Mouse (Mus musculus) neural tube, embryonic 15.5 days (tissue): ENCODE measurements at regions not wholly inside any gene's neighbourhood (a gene's known extent, or its start where the extent isn't known, plus 50 kb on each side); places are given as distances from the start of the nearest gene placed in this dataset.
"Not testable (repeated sequence)": the region's sequence is repeated elsewhere in the genome, so short reads cannot be mapped to it uniquely, and the experiment has no call there.

ENCODE experiments used
- ATAC-seq: fragments of 200-750 bp; cut with Nextera tagmentation; 2 replicates; pipeline ENCODE4 v1.8.0; 2017; ENCODE audit warnings: mild to moderate bottlenecking, moderate TSS enrichment, moderate library complexity; ENCODE audit not compliant: low FRiP score
- H3K27ac ChIP-seq: fragments of 300-500 bp; sonication (generic); replicated peaks from 2 replicates; pipeline ENCODE4 v1.5.1; 2015; ENCODE audit warnings: mild to moderate bottlenecking, inconsistent platforms
- H3K27me3 ChIP-seq: fragments of 300-500 bp; sonication (generic); replicated peaks from 2 replicates; pipeline ENCODE4 v1.6.1; 2015; ENCODE audit warnings: inconsistent platforms
- H3K36me3 ChIP-seq: fragments of 300-500 bp; sonication (generic); 2 replicates; pipeline ENCODE4 v1.6.1; 2015; ENCODE audit warnings: inconsistent platforms
- H3K4me1 ChIP-seq: fragments of 300-500 bp; sonication (generic); 2 replicates; pipeline ENCODE4 v1.6.1; 2015; ENCODE audit warnings: inconsistent platforms
- H3K4me2 ChIP-seq: fragments of 300-500 bp; sonication (generic); 2 replicates; pipeline ENCODE4 v1.6.1; 2015; ENCODE audit warnings: inconsistent platforms, mild to moderate bottlenecking, moderate library complexity
- H3K4me3 ChIP-seq: fragments of 300-500 bp; sonication (generic); replicated peaks from 2 replicates; pipeline ENCODE4 v1.5.1; 2015; ENCODE audit warnings: mild to moderate bottlenecking, inconsistent platforms
- H3K9ac ChIP-seq: fragments of 300-500 bp; sonication (generic); replicated peaks from 2 replicates; pipeline ENCODE4 v1.6.1; 2015; ENCODE audit warnings: mild to moderate bottlenecking, inconsistent platforms
- H3K9me3 ChIP-seq: fragments of 300-500 bp; sonication (generic); replicated peaks from 2 replicates; pipeline ENCODE4 v1.6.1; 2016; ENCODE audit warnings: inconsistent platforms
- WGBS: fragments of 180-500 bp; shearing (Covaris S2); methylation state at CpG from one replicate; pipeline ENCODE4 v1.1.7; 2015; ENCODE audit warnings: mixed read lengths; 5-methylcytosine and 5-hydroxymethylcytosine counted together

DNA sequence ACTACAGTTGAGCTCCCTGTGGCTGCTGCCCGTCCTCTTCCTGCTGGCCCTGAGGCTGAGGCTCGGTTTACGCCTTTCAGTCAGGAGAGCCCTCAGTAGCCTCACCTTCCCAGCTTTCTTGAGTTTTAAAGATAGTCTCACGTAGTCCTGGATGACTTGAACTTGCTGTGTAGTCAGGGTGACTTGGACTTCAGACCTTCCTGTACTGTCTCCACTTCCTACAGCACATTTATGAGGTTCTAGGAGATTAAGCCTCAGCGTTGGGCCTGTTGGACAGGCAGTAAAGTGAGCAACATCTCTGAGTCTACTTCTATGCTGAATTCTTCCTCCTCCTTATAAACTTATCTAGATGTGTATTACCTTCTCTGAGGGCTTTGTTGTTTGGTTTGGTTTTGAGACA is 546.2 kb downstream of the Zfp704 start:
- H3K36me3 ChIP-seq = no peaks in the 10 kb centered on the region
- H3K27me3 ChIP-seq = no peaks in the 10 kb centered on the region
- 79% methylated on average over 5 of the region's 5 CpGs for WGBS
- ATAC-seq = no peak
- no peak overlapping the region for H3K9ac ChIP-seq
- H3K4me3 ChIP-seq = no peak overlapping the region
- no peaks in the 10 kb centered on the region; the same call in 1 of the 2 replicates for H3K4me1 ChIP-seq
- H3K4me2 ChIP-seq = no peak overlapping the region
- no peaks in the 10 kb centered on the region for H3K9me3 ChIP-seq
- no peak overlapping the region for H3K27ac ChIP-seq

DNA sequence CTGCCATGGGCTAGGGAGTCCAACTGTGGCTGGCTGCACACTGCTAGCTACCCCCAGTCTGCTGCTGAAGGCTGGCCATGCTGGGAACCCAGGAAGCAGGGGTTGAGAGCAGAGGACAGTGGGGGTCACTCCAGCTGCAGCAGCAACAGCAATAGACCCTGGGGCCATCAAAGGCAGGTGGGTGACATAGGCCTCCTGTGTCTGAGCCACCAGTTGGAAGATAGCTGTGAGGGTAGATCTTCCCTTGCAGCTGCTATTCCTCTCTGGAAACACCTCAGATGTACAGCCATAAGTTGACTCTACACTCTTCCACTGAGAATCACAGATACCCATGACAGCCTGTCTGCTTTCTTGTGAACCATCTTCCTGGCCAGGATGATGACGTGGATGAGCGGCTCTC is 548.5 kb downstream of the Zfp704 start:
- no peak overlapping the region for H3K9ac ChIP-seq
- H3K4me3 ChIP-seq = no peak overlapping the region
- 80% methylated on average over 2 of the region's 2 CpGs for WGBS
- no peaks in the 10 kb centered on the region; the same call in 1 of the 2 replicates for H3K4me1 ChIP-seq
- ATAC-seq = no peak
- H3K27me3 ChIP-seq = no peaks in the 10 kb centered on the region
- H3K36me3 ChIP-seq = no peaks in the 10 kb centered on the region
- H3K4me2 ChIP-seq = no peak overlapping the region
- no peak overlapping the region for H3K27ac ChIP-seq
- no peaks in the 10 kb centered on the region for H3K9me3 ChIP-seq

GRCm38 (mm10) chr3:9057703-9058102 is 552.2 kb downstream of the Zfp704 start:
- WGBS = 60% methylated on average over 3 of the region's 3 CpGs

DNA sequence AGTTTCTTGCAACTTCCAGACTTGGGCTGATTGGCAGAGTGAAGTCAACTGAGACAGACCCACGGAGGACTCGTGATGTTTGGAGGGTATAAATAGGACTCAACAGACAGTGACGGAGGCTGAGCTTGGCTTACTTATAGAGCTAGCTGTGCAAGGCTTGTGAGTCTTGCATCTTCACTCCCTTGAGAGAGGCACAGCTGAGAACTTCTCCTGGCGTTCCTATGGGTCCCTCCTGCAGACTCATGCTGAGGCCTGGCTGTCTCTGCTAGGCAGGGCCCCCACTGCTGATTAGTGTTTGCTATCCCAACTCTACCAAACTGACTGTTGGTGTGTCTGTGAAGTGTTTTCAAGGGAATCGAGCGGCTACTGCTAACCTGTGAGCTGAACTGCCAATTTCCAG is 553.0 kb downstream of the Zfp704 start:
- Histone ChIP-seq H3K9ac (no peak overlapping the region), H3K4me1 (no peaks in the 10 kb centered on the region), H3K9me3 (no peaks in the 10 kb centered on the region), H3K4me2 (no peak overlapping the region), H3K36me3 (no peaks in the 10 kb centered on the region), H3K27me3 (no peaks in the 10 kb centered on the region), H3K4me3 (no peak overlapping the region), H3K27ac (no peak overlapping the region)
- ATAC-seq = no peak
- WGBS = 86% methylated on average over 6 of the region's 6 CpGs

More at GRCm38 (mm10) chr3:9057703-9058102, 552.2 kb downstream of the Zfp704 start:
- H3K36me3 ChIP-seq, H3K4me1 ChIP-seq, H3K27me3 ChIP-seq, H3K9ac ChIP-seq, ATAC-seq, H3K9me3 ChIP-seq, H3K27ac ChIP-seq, H3K4me2 ChIP-seq, H3K4me3 ChIP-seq: not testable (repeated sequence)

GRCm38 (mm10) chr3:9055780-9056179 is 554.1 kb downstream of the Zfp704 start:
- H3K4me3 ChIP-seq = no peak overlapping the region
- no peaks in the 10 kb centered on the region for H3K4me1 ChIP-seq
- H3K9ac ChIP-seq = no peak overlapping the region
- H3K27me3 ChIP-seq = no peaks in the 10 kb centered on the region
- no peak overlapping the region for H3K27ac ChIP-seq
- no peaks in the 10 kb centered on the region for H3K9me3 ChIP-seq
- WGBS = 25% methylated on average over 6 of the region's 6 CpGs
- no peaks in the 10 kb centered on the region for H3K36me3 ChIP-seq
- no peak overlapping the region for H3K4me2 ChIP-seq
- ATAC-seq = peak; percentile 56; the same call in 1 of the 2 replicates
